Mouse (Mus musculus): ENCODE measurements around the gene Ttll9.

DNA sequence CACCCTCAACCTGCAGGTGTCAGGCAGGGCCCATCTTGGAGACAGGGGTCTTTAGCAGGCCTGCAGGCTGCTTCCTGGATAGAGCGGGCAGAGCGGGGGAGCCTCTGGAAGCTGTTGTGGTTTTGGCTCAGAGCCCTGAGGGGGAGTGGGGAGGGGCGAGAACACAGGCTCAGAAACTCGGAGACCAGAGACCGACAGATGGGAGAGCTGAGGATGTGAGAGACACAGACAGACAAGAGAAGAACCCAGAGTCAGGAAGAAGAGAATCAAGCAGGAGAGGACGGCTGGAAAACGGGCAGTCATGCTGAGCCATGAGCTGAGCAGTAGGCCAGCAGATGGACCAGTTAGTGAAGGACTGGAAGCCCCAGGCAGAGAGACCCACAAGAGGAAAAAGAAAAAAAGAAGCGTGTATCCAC lies 83.6 kb downstream of the Ttll9 start:
- TF ChIP-seq CTCF (IDR thresholded peaks at IDR 0.05; ENCODE audit: low read depth) = no peak
- no peak for TF ChIP-seq EP300 (IDR thresholded peaks at IDR 0.05; ENCODE audit: low read depth)

Data from liver, embryonic 14.5 days (tissue).